Mouse (Mus musculus) G1E (cell line): Measurements from ENCODE around the gene Robo4. TPM values are rescaled to one million over a fixed set of nuclear protein-coding genes. Genes with fewer than 3 reads are reported as not detected.

ENCODE experiments used
- ATAC-seq: 2 replicates; pipeline ENCODE4 v1.8.0; 2016; ENCODE audit warnings: mild to moderate bottlenecking; ENCODE audit not compliant: insufficient number of reproducible peaks, poor library complexity, low FRiP score, severe bottlenecking; ENCODE audit errors: extremely low read depth
- DNase-seq: peaks from one replicate; pipeline ENCODE4 v3.0.0; 2012; ENCODE audit warnings: low spot score
- H3K27me3 ChIP-seq: 2 replicates; pipeline ENCODE4 v1.6.1; 2012; ENCODE audit warnings: mild to moderate bottlenecking, low read length, inconsistent platforms; ENCODE audit not compliant: insufficient read depth
- H3K36me3 ChIP-seq: replicated peaks from 2 replicates; pipeline ENCODE3; 2012; ENCODE audit warnings: mild to moderate bottlenecking, inconsistent platforms
- H3K4me1 ChIP-seq: 2 replicates; pipeline ENCODE4 v1.6.1; 2012; ENCODE audit warnings: low read depth, low read length, inconsistent platforms, mixed read lengths; ENCODE audit not compliant: insufficient read depth
- H3K4me3 ChIP-seq: 2 replicates; pipeline ENCODE4 v1.5.1; 2012; ENCODE audit warnings: low read depth, mild to moderate bottlenecking, inconsistent platforms, low read length, moderate library complexity, mixed read lengths
- H3K9me3 ChIP-seq: replicated peaks from 2 replicates; pipeline ENCODE4 v1.6.1; 2012; ENCODE audit warnings: inconsistent platforms
- CTCF ChIP-seq: IDR thresholded peaks from 2 replicates; pipeline ENCODE4 v1.5.1; 2012; ENCODE audit warnings: low read depth, low read length, inconsistent platforms, mixed read lengths
- GATA1 ChIP-seq: IDR thresholded peaks from 2 replicates; pipeline ENCODE4 v1.6.1; 2012; ENCODE audit warnings: borderline replicate concordance, low read length, inconsistent platforms, mixed read lengths
- GATA2 ChIP-seq: IDR thresholded peaks from 2 replicates; pipeline ENCODE4 v1.6.1; 2012; ENCODE audit warnings: low read depth, low read length, inconsistent platforms, borderline replicate concordance
- POLR2AphosphoS5 ChIP-seq: IDR thresholded peaks from 2 replicates; pipeline ENCODE4 v1.6.1; 2012; ENCODE audit warnings: low read depth, low read length, inconsistent platforms; ENCODE audit not compliant: insufficient replicate concordance
- TAL1 ChIP-seq: conservative IDR thresholded peaks from 2 replicates; pipeline ENCODE4 v1.6.1; 2012; ENCODE audit warnings: low read depth, low read length, inconsistent platforms, mixed read lengths
- polyA plus RNA-seq: library from polyadenylated mRNA; stranded (reverse); fragments of >175 nt; gene quantifications from 2 replicates; pipeline ENCODE4 v1.2.3, GENCODE M21; 2012
- total RNA-seq, 2 experiments: library from RNA; stranded (forward) in 1 of 2; stranded (reverse) in 1 of 2; fragments of 200-1000 nt in 1 of 2; fragments of >200 nt in 1 of 2; fragmentation: Nextera tagmentation in 1 of 2; gene quantifications; 2 replicates each; pipeline ENCODE4 v1.2.3; 2014 to 2017

Gene Robo4
- total RNA-seq (2014; fragmentation: Nextera tagmentation) (not detected in 2 replicates), total RNA-seq (2017) (0.05 and 0.06 TPM in 2 replicates), polyA plus RNA-seq (not detected in 2 replicates)

- no peaks in the 10 kb centered on the region for H3K36me3 ChIP-seq
- H3K4me1 ChIP-seq = no peaks in the 10 kb centered on the region
- DNase-seq (no peak), ATAC-seq (no peak)
- peaks cover 25% of the 10 kb centered on the region for H3K27me3 ChIP-seq
- H3K9me3 ChIP-seq = no peaks in the 10 kb centered on the region
- no peak within 1 kb of the TSS for H3K4me3 ChIP-seq
- TF ChIP-seq GATA1 = no peak
- no peak for TF ChIP-seq CTCF
- TF ChIP-seq GATA2 = no peak
- TF ChIP-seq POLR2AphosphoS5 = no peak
Measured at GRCm38 (mm10) chr9:37401802-37402201, at the start of gene Robo4. Gene Robo4 (plus strand): TSS chr9:37401897.

- Histone ChIP-seq H3K9me3 (no peaks in the 10 kb centered on the region), H3K4me3 (no peak overlapping the region), H3K4me1 (peaks cover 3% of the 10 kb centered on the region; the same call in 1 of the 2 replicates), H3K36me3 (no peaks in the 10 kb centered on the region), H3K27me3 (no peaks in the 10 kb centered on the region)
- DNase-seq (no peak), ATAC-seq (no peak)
- no peak for TF ChIP-seq GATA1
- no peak for TF ChIP-seq POLR2AphosphoS5
- no peak for TF ChIP-seq GATA2
- TF ChIP-seq CTCF = no peak
- no peak for TF ChIP-seq TAL1
Measured at GRCm38 (mm10) chr9:37354485-37354884, 47.2 kb upstream of the Robo4 start.

- ATAC-seq (no peak), DNase-seq (no peak)
- TF ChIP-seq GATA2 = no peak
- Histone ChIP-seq H3K4me1 (no peaks in the 10 kb centered on the region), H3K9me3 (no peaks in the 10 kb centered on the region), H3K4me3 (no peak overlapping the region), H3K36me3 (no peaks in the 10 kb centered on the region), H3K27me3 (peaks cover 3% of the 10 kb centered on the region; the same call in 1 of the 2 replicates)
Measured at GRCm38 (mm10) chr9:37358713-37359330, 42.9 kb upstream of the Robo4 start.

GRCm38 (mm10) chr9:37359331-37360220 lies 42.1 kb upstream of the Robo4 start:
- DNase-seq (no peak), ATAC-seq (no peak)
- Histone ChIP-seq H3K36me3 (no peaks in the 10 kb centered on the region), H3K9me3 (no peaks in the 10 kb centered on the region), H3K27me3 (peaks cover 3% of the 10 kb centered on the region; the same call in 1 of the 2 replicates), H3K4me1 (no peaks in the 10 kb centered on the region), H3K4me3 (no peak overlapping the region)
- TF ChIP-seq GATA1 (no peak), POLR2AphosphoS5 (no peak), GATA2 (no peak), CTCF (no peak), TAL1 (no peak)

GRCm38 (mm10) chr9:37362084-37362483 lies 39.6 kb upstream of the Robo4 start:
- DNase-seq (no peak), ATAC-seq (no peak)
- H3K27me3 ChIP-seq = peaks cover 4% of the 10 kb centered on the region
- TF ChIP-seq POLR2AphosphoS5 (no peak), GATA2 (no peak), TAL1 (no peak), CTCF (no peak), GATA1 (no peak)
- H3K9me3 ChIP-seq = no peaks in the 10 kb centered on the region
- no peaks in the 10 kb centered on the region for H3K36me3 ChIP-seq
- no peak overlapping the region for H3K4me3 ChIP-seq
- H3K4me1 ChIP-seq = no peaks in the 10 kb centered on the region

GRCm38 (mm10) chr9:37362881-37363280 lies 38.8 kb upstream of the Robo4 start:
- H3K4me3 ChIP-seq = no peak overlapping the region
- TF ChIP-seq CTCF = no peak
- TF ChIP-seq GATA2 = no peak
- TF ChIP-seq TAL1 = no peak
- TF ChIP-seq GATA1 = no peak
- no peak for TF ChIP-seq POLR2AphosphoS5
- peaks cover 4% of the 10 kb centered on the region for H3K27me3 ChIP-seq
- no peaks in the 10 kb centered on the region for H3K36me3 ChIP-seq
- ATAC-seq (no peak), DNase-seq (no peak)
- no peaks in the 10 kb centered on the region for H3K9me3 ChIP-seq
- no peaks in the 10 kb centered on the region for H3K4me1 ChIP-seq
